Mouse (Mus musculus) heart, postnatal 36 days (tissue): Measurements from ENCODE around the gene Nup188. TPM values are rescaled to one million over a fixed set of nuclear protein-coding genes. Genes with fewer than 3 reads are reported as not detected.

ENCODE experiments used
- DNase-seq, 2 experiments: peaks; one replicate each; pipeline ENCODE4 v3.0.0; 2021 to 2022
- intact Hi-C: fragments of 180-260 bp; cut with DNase I; formaldehyde crosslinking; loops from one replicate; pipeline ENCODE4 v1.15.1; 2025
- total RNA-seq, 2 experiments: library from RNA; stranded (reverse); gene quantifications; 2 replicates each; pipeline ENCODE4 v1.2.3; 2021

Gene Nup188
- total RNA-seq, 2 experiments from 2014 or later: 17.0 to 20.5 TPM

GRCm38 (mm10) chr2:30342544-30342943 lies 56.3 kb downstream of the Nup188 start:
- intact Hi-C loops: no loop called here
- no peak for DNase-seq

- intact Hi-C loops: no loop called here
These were observed 57.5 kb downstream of the Nup188 start for GRCm38 (mm10) chr2:30343601-30344137.

DNA sequence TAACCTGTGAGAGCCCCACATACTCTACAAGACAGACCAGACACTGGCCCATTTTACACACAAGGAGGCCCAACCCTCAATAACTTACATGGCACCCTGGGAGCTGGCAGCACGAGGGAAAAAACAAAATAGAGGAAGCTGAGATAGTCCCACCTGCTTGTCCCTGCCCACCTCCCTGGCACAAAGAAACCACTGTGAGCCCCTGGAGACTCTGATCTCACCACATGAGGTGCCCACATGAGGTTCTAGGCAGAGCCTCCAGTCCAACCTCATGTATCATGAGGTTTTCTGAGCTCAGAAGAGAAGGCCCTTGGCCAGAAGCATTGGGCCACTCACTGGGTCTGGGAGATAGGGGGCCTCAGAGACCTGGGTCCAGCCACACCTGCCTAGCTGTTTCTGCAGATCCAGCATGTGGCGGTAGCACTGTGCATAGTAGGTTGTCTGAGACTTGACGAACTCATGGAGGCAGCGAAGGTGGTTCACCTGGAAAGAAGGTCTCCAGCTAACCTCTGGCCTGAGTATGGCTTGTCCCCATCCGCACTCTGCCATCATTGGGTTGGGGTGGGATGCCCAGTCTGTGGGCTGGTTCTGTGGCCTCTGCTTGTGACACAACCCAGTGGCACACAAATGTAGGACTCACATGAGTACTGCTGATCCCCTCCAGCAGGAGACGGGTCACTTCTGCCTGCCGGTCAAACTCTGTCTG lies 59.9 kb downstream of the Nup188 start:
- intact Hi-C loops: no loop called here

More at GRCm38 (mm10) chr2:30343601-30344137, 57.5 kb downstream of the Nup188 start:
- peak; percentile 32 to 40 for DNase-seq

DNA sequence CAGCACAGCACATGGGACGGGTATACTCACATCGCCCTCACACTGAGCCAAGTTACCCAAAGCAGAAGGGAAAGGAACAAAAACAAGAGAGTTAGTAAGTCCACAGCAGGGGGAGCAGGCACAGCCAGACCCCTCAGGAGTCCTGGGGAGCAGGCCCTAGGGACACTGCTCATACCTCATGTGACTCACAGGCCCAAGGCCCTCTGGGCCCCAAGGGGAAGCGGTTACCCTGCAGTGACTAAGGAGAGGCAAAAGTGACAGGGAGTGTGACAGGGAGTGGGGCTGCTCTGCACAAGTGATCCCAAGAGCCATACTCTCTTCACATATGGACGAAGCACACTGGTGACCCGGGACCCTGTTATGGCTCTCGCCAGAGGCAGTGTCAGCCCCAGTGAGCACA lies 63.0 kb downstream of the Nup188 start:
- DNase-seq: no peak
- intact Hi-C loops: no loop called here

More for the DNA sequence above, 59.9 kb downstream of the Nup188 start:
- no peak for DNase-seq

DNA sequence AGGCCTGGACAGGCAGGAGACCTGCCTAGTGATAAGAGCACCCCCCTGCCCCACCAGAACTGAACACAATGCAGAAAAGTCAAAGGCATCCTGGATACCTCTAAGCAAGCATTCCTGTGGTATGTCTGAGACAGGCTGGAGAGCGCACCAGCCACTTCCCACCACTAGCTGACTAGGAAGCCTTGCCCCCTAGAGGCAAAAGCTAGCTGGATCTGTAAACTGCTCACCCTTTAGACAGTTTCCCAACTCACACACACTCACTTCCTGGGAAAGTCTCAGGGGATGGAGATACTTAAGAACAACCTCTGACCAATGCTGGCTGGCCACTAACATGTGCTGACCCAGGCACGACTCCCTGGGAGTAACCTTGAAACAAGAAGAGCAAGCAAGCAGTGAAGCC lies 65.0 kb downstream of the Nup188 start:
- intact Hi-C loops: no loop called here
- DNase-seq: no peak

DNA sequence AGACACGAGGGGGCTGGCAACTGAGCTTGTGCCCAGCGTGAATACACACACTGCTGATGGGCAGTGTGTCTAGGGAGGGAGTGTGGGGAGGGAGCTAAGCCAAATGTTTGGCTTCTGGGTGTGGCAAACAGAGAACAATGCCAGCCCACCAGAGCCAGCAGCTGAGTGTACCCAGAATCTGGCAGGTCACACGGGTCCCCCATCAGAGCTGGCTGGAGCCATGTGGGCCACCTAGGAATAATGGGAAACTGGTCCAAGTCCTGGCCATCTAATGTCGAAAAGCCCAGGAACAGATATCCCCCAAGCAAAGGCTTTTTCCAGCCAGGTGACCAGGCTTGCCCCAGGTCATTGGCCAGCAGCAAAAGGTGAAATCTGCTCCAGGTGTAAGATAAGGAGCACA lies 69.7 kb downstream of the Nup188 start:
- no peak for DNase-seq
- intact Hi-C loops: no loop called here

- intact Hi-C loops: no loop called here
- DNase-seq: no peak
These were observed 70.1 kb downstream of the Nup188 start for GRCm38 (mm10) chr2:30356266-30356665.

- intact Hi-C loops: no loop called here
- DNase-seq: no peak
These were observed 70.7 kb downstream of the Nup188 start for GRCm38 (mm10) chr2:30356906-30357305.

DNA sequence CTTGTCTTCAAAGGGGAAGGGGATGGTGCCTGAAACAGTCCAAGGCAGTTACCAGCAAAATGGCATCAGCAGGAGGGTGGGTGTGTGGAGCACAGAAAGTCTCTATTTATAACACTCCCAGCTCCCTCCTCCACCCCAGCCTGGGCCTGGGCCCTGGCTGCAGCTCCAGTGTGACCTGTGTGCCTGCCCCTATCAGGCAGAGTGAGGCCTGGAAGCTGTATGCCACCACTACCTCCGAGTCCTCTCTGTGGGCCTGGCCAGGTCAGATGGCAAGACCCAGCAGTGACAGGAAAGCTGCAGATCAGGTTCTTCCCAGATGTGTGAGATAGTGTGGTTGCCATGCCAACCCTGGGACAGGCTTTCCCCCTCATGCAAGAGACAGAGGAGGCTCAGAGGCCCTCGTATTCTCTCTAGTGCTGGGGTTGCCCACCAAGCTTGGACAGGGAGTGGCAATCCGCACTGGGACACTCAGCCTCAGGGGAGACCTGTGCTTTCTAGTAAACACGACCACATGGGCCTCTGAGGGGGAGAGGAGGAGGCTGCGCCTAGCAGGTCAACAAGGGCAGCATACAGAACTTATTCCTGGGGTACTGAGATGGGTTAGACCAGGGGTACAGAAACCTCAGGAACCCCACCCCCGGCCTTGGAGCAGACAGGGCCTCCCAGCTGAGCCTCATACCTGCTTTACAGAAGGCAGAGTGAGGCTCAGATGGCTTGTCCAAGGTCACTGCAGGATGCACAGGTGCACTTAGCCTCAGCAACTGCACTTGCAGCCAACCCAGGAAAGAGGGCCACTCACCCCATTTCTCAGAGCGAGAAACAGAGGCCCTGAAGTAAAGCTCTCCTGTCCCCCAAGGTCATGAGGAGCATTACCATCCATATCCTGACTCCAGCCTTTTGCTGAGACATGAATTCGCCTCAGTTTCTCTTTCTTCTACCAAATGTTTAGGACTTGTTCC lies 71.6 kb downstream of the Nup188 start:
- intact Hi-C loops: no loop called here

GRCm38 (mm10) chr2:30358533-30359531 lies 72.6 kb downstream of the Nup188 start, which contains the start of gene Sh3glb2:
Sh3glb2 (minus strand) TSS chr2:30359337.
- intact Hi-C loops: no loop called here
- DNase-seq: peak; percentile 89 to 90

More for the DNA sequence above, 71.6 kb downstream of the Nup188 start:
- peak in 1 of 2 experiments; percentile 18 for DNase-seq

GRCm38 (mm10) chr2:30360626-30361025 lies 74.4 kb downstream of the Nup188 start:
- no peak for DNase-seq
- intact Hi-C loops: no loop called here

DNA sequence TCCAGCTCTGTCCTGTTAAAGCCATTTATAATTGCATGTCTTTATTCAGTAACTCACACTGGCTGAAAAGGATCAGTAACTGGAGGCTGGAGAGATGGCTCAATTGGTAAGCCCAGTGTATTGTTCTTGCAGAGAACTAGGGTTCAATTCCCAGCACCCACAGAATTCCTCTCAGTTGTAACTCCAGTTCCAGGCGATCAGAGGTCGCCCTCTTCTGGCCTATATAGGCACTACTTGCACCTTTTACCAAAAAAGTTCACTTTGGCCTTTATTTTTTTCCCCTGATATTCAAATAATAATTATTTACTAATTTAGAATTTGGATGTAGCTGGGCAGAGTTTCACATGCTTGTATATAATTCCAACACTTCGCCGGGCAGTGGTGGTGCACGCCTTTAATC lies 76.7 kb downstream of the Nup188 start:
- intact Hi-C loops: no loop called here
- no peak for DNase-seq

- intact Hi-C loops: no loop called here
- DNase-seq: peak; percentile 97
These were observed 77.8 kb downstream of the Nup188 start, which contains the start of gene Miga2 for GRCm38 (mm10) chr2:30363773-30364650. Miga2 (plus strand) TSS chr2:30364233.

DNA sequence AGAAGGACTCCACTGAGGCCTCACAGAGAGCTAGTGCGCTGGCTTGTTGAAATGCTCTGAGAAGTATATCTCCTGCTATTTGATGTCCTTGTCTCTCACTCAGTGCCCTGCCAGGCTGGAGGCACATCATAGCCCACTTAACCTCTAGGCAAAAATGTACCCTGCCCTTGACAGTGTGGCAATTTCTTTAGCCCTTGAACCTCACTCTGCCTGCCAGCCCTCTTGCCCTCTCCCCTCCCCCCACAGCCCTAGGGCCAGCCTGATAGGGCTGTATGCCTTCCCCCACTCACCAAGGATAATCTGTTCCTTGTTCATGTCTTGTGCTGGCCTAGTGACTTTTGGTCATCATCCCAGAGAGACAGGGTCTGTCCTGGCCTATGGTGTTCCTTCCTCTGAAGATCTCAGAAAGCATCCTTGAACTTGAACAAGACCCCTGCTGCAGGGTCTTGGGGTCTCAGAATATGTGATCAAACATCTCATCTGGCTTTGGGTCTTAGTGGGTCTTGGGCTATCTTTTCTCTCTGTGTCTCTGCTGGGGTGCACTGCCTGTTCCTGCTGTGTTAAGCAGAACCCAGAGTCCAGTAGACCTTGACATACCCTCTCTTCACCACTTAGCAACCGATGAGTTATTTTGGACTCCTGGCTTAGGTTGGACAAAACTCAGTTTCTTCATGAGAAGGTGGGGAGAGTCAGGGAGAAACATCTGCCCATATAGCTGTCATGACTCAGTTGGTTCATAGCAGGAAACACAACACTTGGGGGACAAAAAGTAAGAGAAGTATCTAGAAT lies 79.3 kb downstream of the Nup188 start:
- DNase-seq: no peak
- intact Hi-C loops: loop anchor here (2.0 kb wide), 1 partner anchor 49 kb away; the partner anchor contains the start of gene Crat

GRCm38 (mm10) chr2:30366203-30366602 lies 80.0 kb downstream of the Nup188 start:
- DNase-seq: peak in 1 of 2 experiments; percentile 20
- intact Hi-C loops: loop anchor here (2.0 kb wide), 1 partner anchor 49 kb away; the partner anchor contains the start of gene Crat

DNA sequence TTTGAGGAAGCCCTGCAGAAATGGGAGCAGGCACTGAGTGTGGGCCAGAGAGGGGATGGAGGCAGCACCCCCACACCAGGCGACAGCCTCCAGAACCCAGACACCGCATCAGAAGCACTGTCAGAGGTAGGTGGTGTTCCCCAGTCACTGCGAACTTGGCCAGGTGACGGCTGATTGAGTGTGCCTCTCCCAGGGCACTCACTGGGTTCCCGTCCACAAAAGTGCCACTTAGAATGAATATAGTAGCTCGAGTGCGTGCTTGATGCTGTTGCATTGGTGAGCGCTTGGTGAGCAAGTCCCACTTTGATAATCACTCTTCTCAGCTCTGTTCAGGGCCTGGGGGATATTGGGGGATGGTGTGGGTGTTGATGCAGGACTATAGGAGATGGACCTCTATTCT lies 85.3 kb downstream of the Nup188 start:
- intact Hi-C loops: no loop called here
- DNase-seq: no peak

DNA sequence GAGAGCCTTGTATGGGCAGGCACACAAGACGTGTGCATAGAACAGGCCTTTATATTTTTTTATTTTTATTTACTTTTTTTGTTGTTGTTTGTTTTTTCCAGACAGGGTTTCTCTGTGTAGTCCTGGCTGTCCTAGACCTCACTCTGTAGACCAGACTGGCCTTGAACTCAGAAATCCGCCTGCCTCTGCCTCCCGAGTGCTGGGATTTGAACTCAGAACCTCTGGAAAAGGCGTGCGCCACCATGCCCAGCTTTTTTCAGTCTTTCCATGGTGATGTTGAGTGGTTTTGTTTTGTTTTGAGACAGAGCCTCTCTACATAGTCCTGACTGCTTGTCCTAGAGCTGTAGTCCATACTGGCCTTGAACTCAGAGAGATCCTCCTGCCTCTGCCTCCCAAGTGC lies 86.5 kb downstream of the Nup188 start:
- DNase-seq: no peak
- intact Hi-C loops: no loop called here

DNA sequence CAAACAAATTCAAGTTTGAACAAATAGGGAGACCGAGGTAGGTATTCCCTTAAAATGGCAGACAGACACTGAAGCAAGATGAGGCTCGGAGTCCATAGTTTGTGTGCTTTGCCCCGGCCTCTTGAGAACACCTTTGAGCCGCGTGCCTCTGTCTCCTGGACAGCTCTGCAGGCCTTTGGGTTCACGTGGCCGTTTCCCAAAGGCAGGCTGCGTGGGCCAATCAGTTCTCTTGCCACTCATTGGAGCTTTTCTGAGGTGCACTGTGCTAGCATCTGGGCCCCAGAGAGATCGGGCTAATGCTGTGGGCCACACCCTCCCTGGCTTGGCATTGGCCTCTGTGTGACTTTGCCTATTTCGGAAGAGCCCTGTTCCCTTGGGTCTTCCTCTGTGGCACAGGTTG lies 89.7 kb downstream of the Nup188 start:
- DNase-seq: no peak
- intact Hi-C loops: no loop called here
